Comparison of ENCODE assay signal across 14 mouse cellular contexts in genomic region chr1:163380072-163380471, GRCm38 (mm10). TPM values are rescaled to one million over a fixed set of nuclear protein-coding genes. Genes with fewer than 3 reads are reported as not detected.
DNase-seq lines count a peak whose midpoint lies in the region; ATAC-seq lines count a peak whose summit lies in the region.
"Had no signal": no experiment of that assay in that cellular context is flagged by ENCODE, and none has a peak within 500 bp of the region (broad histone marks: within the 10 kb centered on the region; RNA-seq: fewer than 3 reads in every experiment).

No protein-coding gene starts in this region.

- H3K36me3 ChIP-seq in heart, embryonic 12.5 days: peaks cover 5% of the 10 kb centered on the region
- H3K36me3 ChIP-seq in heart, embryonic 13.5 days: peaks cover 10% of the 10 kb centered on the region

- no peaks in the 10 kb centered on the region for H3K27me3 ChIP-seq in heart, embryonic 12.5 days (replicated peaks)
- no peaks in the 10 kb centered on the region for H3K27me3 ChIP-seq in heart, embryonic 13.5 days (replicated peaks)
- H3K27me3 ChIP-seq: CH12.LX; limb, embryonic 12.5 days had no signal

- H3K9me3 ChIP-seq in heart, embryonic 12.5 days (replicated peaks): no peaks in the 10 kb centered on the region
- H3K9me3 ChIP-seq in heart, embryonic 13.5 days: no peaks in the 10 kb centered on the region
- H3K9me3 ChIP-seq: limb, embryonic 12.5 days had no signal

- intact Hi-C loops in left cerebral cortex, postnatal 4 days (cut with DNase I): no loop called here

- no peak overlapping the region for H3K4me3 ChIP-seq in heart, embryonic 12.5 days
- H3K4me3 ChIP-seq in heart, embryonic 13.5 days: no peak overlapping the region
- H3K4me3 ChIP-seq: erythroblast, embryonic 14.5 days; limb, embryonic 12.5 days had no signal

- DNase-seq in heart, adult 11 months: peak; percentile 94
- DNase-seq in ovary, postnatal 14 days (ENCODE audit: low spot score): peak; percentile 31
- no peak for DNase-seq in ovary, postnatal 36 days (ENCODE audit: low spot score)
- no peak for DNase-seq in layer of hippocampus, adult 18-20 months (ENCODE audit: low spot score in 2 of 2)
- no peak for DNase-seq in right cerebral cortex, postnatal 14 days
- DNase-seq in left cerebral cortex, postnatal 4 days: no peak
- DNase-seq: cerebellum, postnatal 36 days; thymus, postnatal 36 days had no signal

- H3K4me2 ChIP-seq in heart, embryonic 12.5 days: no peak overlapping the region
- no peak overlapping the region for H3K4me2 ChIP-seq in heart, embryonic 13.5 days
- H3K4me2 ChIP-seq: limb, embryonic 12.5 days had no signal

- 0 out of 2 replicates have a peak, but pooled peaks cover 4% of the 10 kb centered on the region for H3K4me1 ChIP-seq in heart, embryonic 12.5 days (replicated peaks)
- H3K4me1 ChIP-seq in heart, embryonic 13.5 days: peaks cover 28% of the 10 kb centered on the region

- H3K27ac ChIP-seq in heart, embryonic 12.5 days (ENCODE audit: poor library complexity, severe bottlenecking): no peak overlapping the region
- 0 out of 2 replicates have a peak overlapping the region, but pooled peaks have one; percentile 36 for H3K27ac ChIP-seq in heart, embryonic 13.5 days (replicated peaks)
- H3K27ac ChIP-seq: limb, embryonic 12.5 days; macrophage had no signal

- WGBS in heart, embryonic 12.5 days: 38% methylated on average over 4 of the region's 4 CpGs
- 46% methylated on average over 4 of the region's 4 CpGs for WGBS in heart, embryonic 13.5 days

- no peak overlapping the region for H3K9ac ChIP-seq in heart, embryonic 12.5 days
- H3K9ac ChIP-seq in heart, embryonic 13.5 days: no peak overlapping the region
- H3K9ac ChIP-seq: limb, embryonic 12.5 days had no signal

- no peak for ATAC-seq in heart, embryonic 12.5 days (ENCODE audit: insufficient number of reproducible peaks, low FRiP score)
- no peak for ATAC-seq in heart, embryonic 13.5 days (ENCODE audit: extremely low read depth, insufficient number of reproducible peaks, low FRiP score, low TSS enrichment)

RNA-seq across cellular contexts. Expression of gene Gorab, which starts 23.4 kb away (rescaled TPM):
- 11.8 TPM in 2 replicates for polyA plus RNA-seq in heart, embryonic 12.5 days (2016; fragmentation: Nextera tagmentation; extraction: Ambion mirVana)
- 9.5 and 10.8 TPM in 2 replicates for polyA plus RNA-seq in heart, embryonic 13.5 days (2015; fragmentation: Nextera tagmentation; extraction: Ambion mirVana)
- 10 to 100 TPM; 12.0 to 13.8 TPM for total RNA-seq in layer of hippocampus, adult 18-20 months (2021)
- 10 to 100 TPM; 12.5 to 12.9 TPM for total RNA-seq in left cerebral cortex, postnatal 4 days (2021)

Comparison
In these comparisons a context has a peak if more than half of its experiments do, and no peak if none do; other contexts are left out.
1. DNase-seq: peak in heart, adult 11 months (single experiment) and ovary, postnatal 14 days (single experiment); none in ovary, postnatal 36 days (single experiment), layer of hippocampus, adult 18-20 months (0 of 2), right cerebral cortex, postnatal 14 days (single experiment) and left cerebral cortex, postnatal 4 days (single experiment).